Mouse (Mus musculus): ENCODE measurements around the gene Ostm1. TPM values are rescaled to one million over a fixed set of nuclear protein-coding genes. Genes with fewer than 3 reads are reported as not detected.

Gene Ostm1
- total and polyA plus RNA-seq, 2 experiments from 2014 or later = 13.8 to 20.2 TPM

DNA sequence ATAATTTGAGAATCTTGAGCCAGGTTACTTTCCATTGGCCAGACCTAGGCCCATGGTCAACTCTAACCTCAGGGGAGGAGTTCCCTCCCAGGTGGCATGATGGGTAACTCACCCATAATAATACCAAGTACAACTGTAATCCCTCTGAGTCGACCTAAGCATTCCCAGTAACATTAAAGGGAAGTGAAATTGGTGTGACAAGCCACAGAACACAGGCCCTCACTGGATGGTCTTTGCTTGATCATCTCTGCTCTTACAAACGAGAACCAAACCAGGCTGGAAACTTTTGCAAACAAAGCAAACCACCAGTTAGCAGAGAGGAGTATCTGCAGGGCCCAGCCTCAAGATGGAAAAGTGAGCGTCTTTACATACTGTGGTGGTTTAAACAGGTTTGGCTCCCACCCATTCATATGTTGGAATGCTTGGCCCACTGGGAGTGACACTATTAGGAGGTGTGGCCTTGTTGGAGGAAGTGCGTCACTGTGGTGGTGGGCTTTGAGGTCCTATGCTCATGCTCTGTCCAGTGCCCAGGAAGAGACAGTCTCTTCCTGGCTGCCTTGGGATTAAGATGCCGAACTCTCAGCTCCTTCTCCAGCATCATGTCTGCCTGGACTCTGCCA, 23.9 kb upstream of the Ostm1 start:
- DNase-seq (ENCODE audit: low spot score) = no peak
- no peaks in the 10 kb centered on the region for H3K36me3 ChIP-seq (replicated peaks; ENCODE audit: control insufficient read depth, insufficient read depth, low read length)
- H3K4me1 ChIP-seq (ENCODE audit: control insufficient read depth, insufficient read depth) = no peaks in the 10 kb centered on the region
- no peak overlapping the region for H3K4me2 ChIP-seq (ENCODE audit: low read depth, low read length)
- no peak for ATAC-seq (ENCODE audit: insufficient read depth, low read depth)
- TF ChIP-seq EP300 (IDR thresholded peaks at IDR 0.05; ENCODE audit: low read depth) (no peak), CTCF (IDR thresholded peaks at IDR 0.05; ENCODE audit: low read depth) (no peak)
- no peak overlapping the region for H3K27ac ChIP-seq (ENCODE audit: low read depth)
- no peak overlapping the region for H3K4me3 ChIP-seq (ENCODE audit: low read depth, low read length)
- no peak overlapping the region for H3K9ac ChIP-seq (replicated peaks; ENCODE audit: low read depth, low read length)
- 63% methylated on average over 5 of the region's 5 CpGs for WGBS
- H3K9me3 ChIP-seq (replicated peaks; ENCODE audit: control insufficient read depth, low read length) = no peaks in the 10 kb centered on the region
- peaks cover 32% of the 10 kb centered on the region for H3K27me3 ChIP-seq (ENCODE audit: control insufficient read depth, insufficient read depth, low read length)

DNA sequence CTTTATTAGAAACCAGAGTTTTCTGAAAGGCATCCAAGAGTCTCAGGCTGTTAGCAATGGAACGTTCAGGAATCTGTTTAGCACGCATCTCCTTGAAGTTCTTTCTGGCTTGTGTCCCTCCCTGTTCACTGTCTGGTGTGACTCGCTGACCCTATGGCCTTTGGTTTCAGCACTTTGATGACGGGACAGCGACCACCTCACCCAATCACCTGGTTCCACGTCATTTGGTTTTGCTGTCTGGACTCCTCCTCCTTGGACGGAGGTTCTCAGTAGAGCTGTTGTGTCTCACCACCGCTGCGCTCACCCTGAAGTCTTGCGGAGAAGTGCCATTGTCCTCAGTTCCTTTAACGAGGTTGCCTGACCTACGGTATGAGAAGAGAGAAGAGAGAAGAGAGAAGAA, 21.4 kb upstream of the Ostm1 start:
- no peaks in the 10 kb centered on the region for H3K36me3 ChIP-seq (replicated peaks; ENCODE audit: control insufficient read depth, insufficient read depth, low read length)
- H3K27ac ChIP-seq (ENCODE audit: low read depth) = no peak overlapping the region
- no peaks in the 10 kb centered on the region for H3K4me1 ChIP-seq (ENCODE audit: control insufficient read depth, insufficient read depth)
- ATAC-seq (ENCODE audit: insufficient read depth, low read depth) (peak; percentile 63; the same call in 1 of the 2 replicates), DNase-seq (ENCODE audit: low spot score) (peak; percentile 39)
- no peak overlapping the region for H3K4me3 ChIP-seq (ENCODE audit: low read depth, low read length)
- WGBS = 2% methylated on average over 12 of the region's 12 CpGs
- peaks cover 53% of the 10 kb centered on the region for H3K27me3 ChIP-seq (ENCODE audit: control insufficient read depth, insufficient read depth, low read length)
- TF ChIP-seq EP300 (IDR thresholded peaks at IDR 0.05; ENCODE audit: low read depth) = no peak
- TF ChIP-seq CTCF (IDR thresholded peaks at IDR 0.05; ENCODE audit: low read depth) = no peak
- no peaks in the 10 kb centered on the region for H3K9me3 ChIP-seq (replicated peaks; ENCODE audit: control insufficient read depth, low read length)
- H3K4me2 ChIP-seq (ENCODE audit: low read depth, low read length) = no peak overlapping the region
- H3K9ac ChIP-seq (replicated peaks; ENCODE audit: low read depth, low read length) = no peak overlapping the region

DNA sequence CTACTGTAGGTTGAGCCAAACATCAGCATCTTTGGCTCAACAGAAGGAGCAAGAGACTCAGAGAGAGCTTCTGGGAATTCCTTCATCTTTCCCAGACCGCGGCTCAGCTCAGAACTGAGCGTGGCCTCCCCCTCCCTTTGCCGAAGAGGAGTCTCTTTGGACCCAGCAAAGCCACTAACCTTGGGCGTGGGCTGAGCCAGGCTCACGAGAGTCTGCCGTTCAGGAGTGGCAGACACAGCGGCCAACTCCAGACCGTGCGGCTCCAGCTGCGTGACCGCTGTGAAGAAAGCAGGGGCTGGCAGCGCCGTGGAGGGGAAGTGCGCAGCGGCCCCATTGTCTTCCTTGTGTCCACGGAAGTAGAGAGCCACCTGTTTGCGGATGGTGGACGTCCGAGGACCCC, 11.1 kb upstream of the Ostm1 start:
- Histone ChIP-seq H3K27ac (ENCODE audit: low read depth) (no peak overlapping the region), H3K9ac (replicated peaks; ENCODE audit: low read depth, low read length) (no peak overlapping the region), H3K4me1 (ENCODE audit: control insufficient read depth, insufficient read depth) (no peaks in the 10 kb centered on the region), H3K4me2 (ENCODE audit: low read depth, low read length) (no peak overlapping the region), H3K36me3 (replicated peaks; ENCODE audit: control insufficient read depth, insufficient read depth, low read length) (no peaks in the 10 kb centered on the region), H3K9me3 (replicated peaks; ENCODE audit: control insufficient read depth, low read length) (no peaks in the 10 kb centered on the region), H3K4me3 (ENCODE audit: low read depth, low read length) (no peak overlapping the region), H3K27me3 (ENCODE audit: control insufficient read depth, insufficient read depth, low read length) (peaks cover 97% of the 10 kb centered on the region)
- WGBS = 2% methylated on average over 20 of the region's 20 CpGs
- DNase-seq (ENCODE audit: low spot score) (no peak), ATAC-seq (ENCODE audit: insufficient read depth, low read depth) (no peak)
- TF ChIP-seq CTCF (IDR thresholded peaks at IDR 0.05; ENCODE audit: low read depth) (no peak), EP300 (IDR thresholded peaks at IDR 0.05; ENCODE audit: low read depth) (no peak)

DNA sequence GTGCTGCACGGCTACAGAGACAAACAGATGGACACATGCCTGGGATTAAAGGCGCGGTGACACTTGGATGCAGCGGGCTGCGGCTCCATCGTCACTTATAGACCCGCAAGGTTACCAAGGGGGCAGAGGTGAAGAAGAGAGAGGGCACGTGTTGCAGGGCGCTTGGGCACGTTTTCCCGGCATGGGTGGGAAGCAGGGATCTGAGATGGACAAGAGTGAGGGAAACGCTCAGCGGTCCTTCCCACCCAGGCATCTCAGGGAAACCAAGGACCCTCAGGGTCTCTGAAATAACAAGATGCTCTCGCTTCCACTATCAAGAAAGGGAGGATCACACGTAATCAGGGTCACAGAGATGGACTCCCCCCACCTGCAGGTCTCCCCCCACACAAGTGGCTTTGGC, 10.7 kb upstream of the Ostm1 start:
- H3K36me3 ChIP-seq (replicated peaks; ENCODE audit: control insufficient read depth, insufficient read depth, low read length) = no peaks in the 10 kb centered on the region
- peaks cover 98% of the 10 kb centered on the region for H3K27me3 ChIP-seq (ENCODE audit: control insufficient read depth, insufficient read depth, low read length)
- no peak overlapping the region for H3K4me2 ChIP-seq (ENCODE audit: low read depth, low read length)
- 6% methylated on average over 15 of the region's 15 CpGs for WGBS
- H3K4me1 ChIP-seq (ENCODE audit: control insufficient read depth, insufficient read depth) = no peaks in the 10 kb centered on the region
- DNase-seq (ENCODE audit: low spot score) (no peak), ATAC-seq (ENCODE audit: insufficient read depth, low read depth) (no peak)
- TF ChIP-seq EP300 (IDR thresholded peaks at IDR 0.05; ENCODE audit: low read depth) = no peak
- TF ChIP-seq CTCF (IDR thresholded peaks at IDR 0.05; ENCODE audit: low read depth) = no peak
- H3K9me3 ChIP-seq (replicated peaks; ENCODE audit: control insufficient read depth, low read length) = no peaks in the 10 kb centered on the region
- no peak overlapping the region for H3K4me3 ChIP-seq (ENCODE audit: low read depth, low read length)
- H3K9ac ChIP-seq (replicated peaks; ENCODE audit: low read depth, low read length) = no peak overlapping the region
- H3K27ac ChIP-seq (ENCODE audit: low read depth) = no peak overlapping the region

DNA sequence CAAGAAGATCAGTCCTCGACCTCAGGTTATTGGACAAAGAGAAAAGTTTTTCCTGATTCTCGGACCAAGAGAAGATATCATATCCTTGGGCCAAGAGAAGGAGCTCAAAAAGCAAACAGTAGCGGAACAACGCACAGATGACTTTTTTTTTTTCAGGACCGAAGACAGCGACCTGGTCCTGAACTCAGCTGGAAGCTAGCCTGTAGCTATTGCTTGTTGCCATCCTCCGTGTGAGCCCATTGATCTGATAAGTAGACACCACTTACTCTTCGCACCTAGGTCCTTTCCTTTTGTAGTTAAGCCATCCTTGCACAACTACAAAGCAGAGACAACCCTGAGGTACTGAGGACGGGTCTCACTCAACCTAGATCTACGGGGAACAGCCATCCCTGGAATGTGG, 9.0 kb upstream of the Ostm1 start:
- Histone ChIP-seq H3K36me3 (replicated peaks; ENCODE audit: control insufficient read depth, insufficient read depth, low read length) (no peaks in the 10 kb centered on the region), H3K4me2 (ENCODE audit: low read depth, low read length) (no peak overlapping the region), H3K4me3 (ENCODE audit: low read depth, low read length) (no peak overlapping the region), H3K9me3 (replicated peaks; ENCODE audit: control insufficient read depth, low read length) (no peaks in the 10 kb centered on the region), H3K4me1 (ENCODE audit: control insufficient read depth, insufficient read depth) (no peaks in the 10 kb centered on the region; the same call in 1 of the 2 replicates), H3K9ac (replicated peaks; ENCODE audit: low read depth, low read length) (no peak overlapping the region), H3K27ac (ENCODE audit: low read depth) (no peak overlapping the region), H3K27me3 (ENCODE audit: control insufficient read depth, insufficient read depth, low read length) (peaks cover 99% of the 10 kb centered on the region)
- 4% methylated on average over 10 of the region's 10 CpGs for WGBS
- no peak for DNase-seq (ENCODE audit: low spot score)
- ATAC-seq (ENCODE audit: insufficient read depth, low read depth) = no peak
- no peak for TF ChIP-seq CTCF (IDR thresholded peaks at IDR 0.05; ENCODE audit: low read depth)
